Mouse (Mus musculus) forebrain, embryonic 16.5 days (tissue): Measurements from ENCODE around the gene Adamts10. TPM values are rescaled to one million over a fixed set of nuclear protein-coding genes. Genes with fewer than 3 reads are reported as not detected.

Experiments used
- ATAC-seq: fragments of 200-750 bp; cut with Nextera tagmentation; 2 replicates; pipeline ENCODE4 v1.8.0; 2017; ENCODE audit warnings: mild to moderate bottlenecking, moderate library complexity
- H3K27ac ChIP-seq: fragments of 300-500 bp; sonication (generic); 2 replicates; pipeline ENCODE4 v1.5.1; 2014; ENCODE audit warnings: low read length, control low read depth
- H3K27me3 ChIP-seq: fragments of 300-500 bp; sonication (generic); replicated peaks from 2 replicates; pipeline ENCODE4 v1.6.1; 2014; ENCODE audit warnings: low read length; ENCODE audit not compliant: control insufficient read depth, insufficient read depth
- H3K36me3 ChIP-seq: fragments of 300-500 bp; sonication (generic); 2 replicates; pipeline ENCODE4 v1.6.1; 2014; ENCODE audit not compliant: control insufficient read depth, insufficient read depth
- H3K4me1 ChIP-seq: fragments of 300-500 bp; sonication (generic); replicated peaks from 2 replicates; pipeline ENCODE4 v1.6.1; 2014; ENCODE audit warnings: low read length; ENCODE audit not compliant: control insufficient read depth, insufficient read depth
- H3K4me2 ChIP-seq: fragments of 300-500 bp; sonication (generic); 2 replicates; pipeline ENCODE4 v1.6.1; 2014; ENCODE audit warnings: mild to moderate bottlenecking, low read length, control low read depth
- H3K4me3 ChIP-seq: fragments of 300-500 bp; sonication (generic); replicated peaks from 2 replicates; pipeline ENCODE4 v1.5.1; 2014; ENCODE audit warnings: mild to moderate bottlenecking, low read length, control low read depth
- H3K9ac ChIP-seq: fragments of 300-500 bp; sonication (generic); replicated peaks from 2 replicates; pipeline ENCODE4 v1.6.1; 2014; ENCODE audit warnings: low read depth, low read length, control low read depth
- H3K9me3 ChIP-seq: fragments of 300-500 bp; sonication (generic); 2 replicates; pipeline ENCODE4 v1.6.1; 2016; ENCODE audit warnings: low read length; ENCODE audit not compliant: control insufficient read depth
- WGBS: fragments of 180-500 bp; shearing (Covaris S2); extraction: QIAGEN DNeasy Blood & Tissue Kit; methylation state at CpG from one replicate; pipeline ENCODE4 v1.1.7; 2014; 5-methylcytosine and 5-hydroxymethylcytosine counted together
- polyA plus RNA-seq: library from polyadenylated mRNA; unstranded; fragments of >200 nt; fragmentation: Nextera tagmentation; extraction: Ambion mirVana; gene quantifications from 2 replicates; pipeline ENCODE4 v1.2.1, GENCODE M21; 2015

Adamts10 gene
- polyA plus RNA-seq, 1 experiment from 2014 or later, result 49.8 TPM

GRCm38 (mm10) chr17:33510172-33510571 is 13.8 kb upstream of the Adamts10 start:
- 69% methylated on average over 5 of the region's 5 CpGs for WGBS
- no peaks in the 10 kb centered on the region for H3K36me3 ChIP-seq
- no peak overlapping the region for H3K27ac ChIP-seq
- no peaks in the 10 kb centered on the region for H3K9me3 ChIP-seq
- no peak overlapping the region for H3K4me3 ChIP-seq
- ATAC-seq, result no peak
- 0 out of 2 replicates have a peak, but pooled peaks cover 2% of the 10 kb centered on the region for H3K4me1 ChIP-seq
- H3K4me2 ChIP-seq, result no peak overlapping the region
- H3K27me3 ChIP-seq, result no peaks in the 10 kb centered on the region
- H3K9ac ChIP-seq, result no peak overlapping the region

GRCm38 (mm10) chr17:33512441-33513415 is 11.3 kb upstream of the Adamts10 start:
- ATAC-seq, result no peak
- Histone ChIP-seq H3K9me3 (no peaks in the 10 kb centered on the region), H3K27ac (no peak overlapping the region), H3K27me3 (no peaks in the 10 kb centered on the region), H3K36me3 (no peaks in the 10 kb centered on the region), H3K9ac (no peak overlapping the region), H3K4me2 (no peak overlapping the region), H3K4me1 (no peaks in the 10 kb centered on the region), H3K4me3 (no peak overlapping the region)
- 21% methylated on average over 2 of the region's 2 CpGs for WGBS

GRCm38 (mm10) chr17:33513874-33514273 is 10.1 kb upstream of the Adamts10 start:
- 87% methylated on average over 5 of the region's 5 CpGs for WGBS
- Histone ChIP-seq H3K4me3 (no peak overlapping the region), H3K4me2 (no peak overlapping the region), H3K27ac (no peak overlapping the region), H3K9ac (no peak overlapping the region), H3K4me1 (no peaks in the 10 kb centered on the region), H3K27me3 (no peaks in the 10 kb centered on the region), H3K9me3 (no peaks in the 10 kb centered on the region), H3K36me3 (no peaks in the 10 kb centered on the region)
- ATAC-seq, result no peak

GRCm38 (mm10) chr17:33520366-33520765 is 3.6 kb upstream of the Adamts10 start:
- Histone ChIP-seq H3K27me3 (no peaks in the 10 kb centered on the region), H3K4me2 (no peak overlapping the region), H3K9ac (no peak overlapping the region), H3K9me3 (no peaks in the 10 kb centered on the region), H3K4me1 (peaks cover 13% of the 10 kb centered on the region), H3K4me3 (no peak overlapping the region), H3K27ac (no peak overlapping the region), H3K36me3 (no peaks in the 10 kb centered on the region)
- 78% methylated on average over 1 of the region's 1 CpGs for WGBS
- ATAC-seq, result no peak

GRCm38 (mm10) chr17:33523431-33523917 is 530 bp upstream of the Adamts10 start:
- peak overlapping the region; percentile 69 for H3K9ac ChIP-seq
- peaks cover 21% of the 10 kb centered on the region for H3K4me1 ChIP-seq
- no peaks in the 10 kb centered on the region for H3K9me3 ChIP-seq
- peak overlapping the region; percentile 61 for H3K4me3 ChIP-seq
- peak overlapping the region; percentile 52 for H3K27ac ChIP-seq
- H3K36me3 ChIP-seq, result no peaks in the 10 kb centered on the region
- WGBS, result 2% methylated on average over 11 of the region's 13 CpGs
- peak; percentile 61 for ATAC-seq
- H3K27me3 ChIP-seq, result no peaks in the 10 kb centered on the region
- H3K4me2 ChIP-seq, result peak overlapping the region; percentile 64

GRCm38 (mm10) chr17:33524806-33525373 is 886 bp downstream of the Adamts10 start:
- Histone ChIP-seq H3K27ac (no peak overlapping the region), H3K4me2 (peak overlapping the region; percentile 64), H3K4me3 (peak overlapping the region; percentile 61), H3K9ac (peak overlapping the region; percentile 69; the same call in 1 of the 2 replicates), H3K9me3 (no peaks in the 10 kb centered on the region), H3K36me3 (peaks cover 2% of the 10 kb centered on the region; the same call in 1 of the 2 replicates), H3K4me1 (peaks cover 21% of the 10 kb centered on the region), H3K27me3 (no peaks in the 10 kb centered on the region)
- ATAC-seq, result peak; percentile 41
- 3% methylated on average over 2 of the region's 2 CpGs for WGBS

GRCm38 (mm10) chr17:33526506-33526905 is 2.5 kb downstream of the Adamts10 start:
- Histone ChIP-seq H3K4me3 (no peak overlapping the region), H3K27ac (no peak overlapping the region), H3K27me3 (no peaks in the 10 kb centered on the region), H3K36me3 (peaks cover 2% of the 10 kb centered on the region; the same call in 1 of the 2 replicates), H3K4me2 (no peak overlapping the region), H3K4me1 (peaks cover 21% of the 10 kb centered on the region), H3K9me3 (no peaks in the 10 kb centered on the region), H3K9ac (no peak overlapping the region)
- 50% methylated on average over 3 of the region's 3 CpGs for WGBS
- ATAC-seq, result no peak

GRCm38 (mm10) chr17:33539106-33539675 is 15.2 kb downstream of the Adamts10 start:
- H3K27me3 ChIP-seq, result no peaks in the 10 kb centered on the region
- H3K4me3 ChIP-seq, result no peak overlapping the region
- no peaks in the 10 kb centered on the region for H3K4me1 ChIP-seq
- no peaks in the 10 kb centered on the region for H3K9me3 ChIP-seq
- 89% methylated on average over 3 of the region's 3 CpGs for WGBS
- no peak overlapping the region for H3K4me2 ChIP-seq
- peak; percentile 57; the same call in 1 of the 2 replicates for ATAC-seq
- 0 out of 2 replicates have a peak, but pooled peaks cover 8% of the 10 kb centered on the region for H3K36me3 ChIP-seq
- no peak overlapping the region for H3K9ac ChIP-seq
- no peak overlapping the region for H3K27ac ChIP-seq

GRCm38 (mm10) chr17:33539878-33540277 is 15.9 kb downstream of the Adamts10 start:
- Histone ChIP-seq H3K4me1 (no peaks in the 10 kb centered on the region), H3K4me3 (no peak overlapping the region), H3K4me2 (no peak overlapping the region), H3K9me3 (no peaks in the 10 kb centered on the region), H3K27me3 (no peaks in the 10 kb centered on the region), H3K9ac (no peak overlapping the region), H3K27ac (no peak overlapping the region), H3K36me3 (0 out of 2 replicates have a peak, but pooled peaks cover 4% of the 10 kb centered on the region)
- no peak for ATAC-seq
- WGBS, result 91% methylated on average over 4 of the region's 4 CpGs
